Mouse (Mus musculus): Measurements from ENCODE around the gene Htr2a. TPM values are rescaled to one million over a fixed set of nuclear protein-coding genes. Genes with fewer than 3 reads are reported as not detected.

Gene Htr2a
- polyA plus RNA-seq, 1 experiment from 2014 or later, result 0.24 TPM

- Histone ChIP-seq H3K4me3 (ENCODE audit: inconsistent target) (peak overlapping the region; percentile 67), H3K27ac (peak overlapping the region; percentile 58), H3K79me2 (ENCODE audit: inconsistent target) (peaks cover 63% of the 10 kb centered on the region), H3K36me3 (ENCODE audit: inconsistent target) (peaks cover 22% of the 10 kb centered on the region)
- 82% methylated on average over 2 of the region's 2 CpGs for WGBS (ENCODE audit: missing documents)
Observed at GRCm38 (mm10) chr14:74733397-74733796, 92.8 kb downstream of the Htr2a start.

GRCm38 (mm10) chr14:74735471-74735870, 94.8 kb downstream of the Htr2a start:
- 95% methylated on average over 6 of the region's 6 CpGs for WGBS (ENCODE audit: missing documents)
- H3K36me3 ChIP-seq (ENCODE audit: inconsistent target), result peaks cover 43% of the 10 kb centered on the region
- no peak overlapping the region for H3K4me3 ChIP-seq (ENCODE audit: inconsistent target)
- H3K79me2 ChIP-seq (ENCODE audit: inconsistent target), result peaks cover 80% of the 10 kb centered on the region
- no peak overlapping the region for H3K27ac ChIP-seq

DNA sequence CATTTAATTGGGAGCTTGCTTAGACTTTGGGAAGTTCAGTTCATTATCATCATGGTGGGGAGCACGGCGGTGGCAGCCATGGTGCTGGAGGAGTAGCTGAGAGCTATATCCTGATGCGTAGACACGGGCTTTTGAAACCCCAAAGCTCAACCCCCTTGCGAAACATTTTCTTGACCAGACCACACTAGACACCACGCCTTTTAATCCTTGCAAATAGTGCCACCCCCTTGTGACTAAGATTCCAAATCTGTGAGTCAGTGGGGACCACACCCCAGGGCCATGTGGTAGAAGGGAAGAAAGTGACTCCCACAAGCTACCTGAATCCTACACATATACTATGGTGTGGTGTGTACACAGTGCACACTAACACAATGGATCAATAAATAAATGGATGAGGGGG, 96.2 kb downstream of the Htr2a start:
- Histone ChIP-seq H3K27ac (no peak overlapping the region), H3K4me3 (ENCODE audit: inconsistent target) (no peak overlapping the region), H3K36me3 (ENCODE audit: inconsistent target) (peaks cover 55% of the 10 kb centered on the region), H3K79me2 (ENCODE audit: inconsistent target) (peaks cover 94% of the 10 kb centered on the region)
- WGBS (ENCODE audit: missing documents), result 44% methylated on average over 6 of the region's 6 CpGs

Other genes with a start within 250 kb of the Htr2a start
- 293 to 746 TPM (median 406 TPM) in 3 replicates for gene Esd, start 91.5 kb downstream of the Htr2a start, polyA plus RNA-seq (2018)